Comparison of ENCODE assay signal across 27 mouse cellular contexts in genomic region chr4:94394462-94394861, GRCm38 (mm10).
A peak's percentile ranks its signal among the peaks of the same experiment; 100 is the strongest.
DNase-seq lines count a peak whose midpoint lies in the region; ATAC-seq and TF ChIP-seq lines count a peak whose summit lies in the region.
"Had no signal": no experiment of that assay in that cellular context is flagged by ENCODE, and none has a peak within 500 bp of the region (broad histone marks: within the 10 kb centered on the region; RNA-seq: fewer than 3 reads in every experiment).

No protein-coding gene starts in this region.

- H3K4me2 ChIP-seq in hindbrain, embryonic 16.5 days (ENCODE audit: low read length), result no peak overlapping the region
- no peak overlapping the region for H3K4me2 ChIP-seq in hindbrain, embryonic 13.5 days
- no peak overlapping the region for H3K4me2 ChIP-seq in midbrain, embryonic 14.5 days (ENCODE audit: low read length)
- no peak overlapping the region for H3K4me2 ChIP-seq in midbrain, postnatal 0 days (ENCODE audit: low read depth, low read length, poor library complexity, severe bottlenecking)
- no peak overlapping the region for H3K4me2 ChIP-seq in midbrain, embryonic 16.5 days (ENCODE audit: low read length)
- H3K4me2 ChIP-seq: embryonic facial prominence, embryonic 12.5 days; forebrain, embryonic 13.5 days; forebrain, embryonic 15.5 days had no signal

- peak; percentile 54; the same call in 1 of the 2 replicates for ATAC-seq in hindbrain, embryonic 16.5 days
- ATAC-seq in hindbrain, embryonic 13.5 days (ENCODE audit: low FRiP score), result no peak
- peak; percentile 40; the same call in 1 of the 2 replicates for ATAC-seq in midbrain, embryonic 14.5 days (ENCODE audit: low FRiP score, low TSS enrichment)
- no peak for ATAC-seq in midbrain, postnatal 0 days (ENCODE audit: low FRiP score)
- peak; percentile 56 for ATAC-seq in midbrain, embryonic 16.5 days
- ATAC-seq: activated CD4-positive, CD25-positive, alpha-beta regulatory T cell, adult 4 months; CD4-positive, CD25-positive, alpha-beta regulatory T cell, adult 4 months; forebrain, embryonic 13.5 days; forebrain, embryonic 15.5 days; forebrain, postnatal 0 days; Patski had no signal

- no peak for TF ChIP-seq CTCF in midbrain, postnatal 0 days (IDR thresholded peaks at IDR 0.05)

- no peaks in the 10 kb centered on the region for H3K4me1 ChIP-seq in hindbrain, embryonic 16.5 days (ENCODE audit: control insufficient read depth, insufficient read depth, low read depth, low read length)
- H3K4me1 ChIP-seq in hindbrain, embryonic 13.5 days (replicated peaks), result no peaks in the 10 kb centered on the region
- H3K4me1 ChIP-seq in midbrain, embryonic 14.5 days (ENCODE audit: control insufficient read depth, insufficient read depth, low read length), result no peaks in the 10 kb centered on the region
- no peaks in the 10 kb centered on the region for H3K4me1 ChIP-seq in midbrain, postnatal 0 days (ENCODE audit: insufficient read depth, low read length)
- H3K4me1 ChIP-seq in midbrain, embryonic 16.5 days (ENCODE audit: control insufficient read depth, insufficient read depth, low read length), result peaks cover 3% of the 10 kb centered on the region
- H3K4me1 ChIP-seq: embryonic facial prominence, embryonic 10.5 days; embryonic facial prominence, embryonic 12.5 days; forebrain, embryonic 13.5 days; forebrain, embryonic 15.5 days had no signal

- peak; percentile 37 for DNase-seq in midbrain, embryonic 14.5 days
- DNase-seq in midbrain, postnatal 0 days (ENCODE audit: low spot score), result no peak
- peak; percentile 10 for DNase-seq in MN1 (ENCODE audit: low spot score)
- no peak for DNase-seq in adrenal gland, postnatal 25 days
- DNase-seq: adrenal gland, adult 8-10 months; adrenal gland, postnatal 14 days; B cell, adult 2 months; cerebellum, adult 11 months; cerebellum, adult 18-20 months; cerebellum, adult 8-10 months; cerebellum, adult 9-11 months; cerebellum, postnatal 14 days; cerebellum, postnatal 36 days; embryo, embryonic 11 days; forebrain, postnatal 0 days had no signal

- no peak overlapping the region for H3K27ac ChIP-seq in hindbrain, embryonic 16.5 days (ENCODE audit: low read depth, low read length)
- no peak overlapping the region for H3K27ac ChIP-seq in hindbrain, embryonic 13.5 days
- no peak overlapping the region for H3K27ac ChIP-seq in midbrain, embryonic 14.5 days (replicated peaks; ENCODE audit: low read depth, low read length)
- H3K27ac ChIP-seq in midbrain, postnatal 0 days (ENCODE audit: low read depth, low read length), result no peak overlapping the region
- no peak overlapping the region; the same call in 1 of the 2 replicates for H3K27ac ChIP-seq in midbrain, embryonic 16.5 days (ENCODE audit: low read length)
- H3K27ac ChIP-seq: embryonic facial prominence, embryonic 10.5 days; embryonic facial prominence, embryonic 12.5 days; forebrain, embryonic 13.5 days; forebrain, embryonic 15.5 days had no signal

- WGBS in hindbrain, embryonic 16.5 days, result 55% methylated on average over 2 of the region's 2 CpGs
- 68% methylated on average over 2 of the region's 2 CpGs for WGBS in hindbrain, embryonic 13.5 days
- 46% methylated on average over 2 of the region's 2 CpGs for WGBS in midbrain, embryonic 14.5 days
- 39% methylated on average over 2 of the region's 2 CpGs for WGBS in midbrain, postnatal 0 days
- WGBS in midbrain, embryonic 16.5 days, result 34% methylated on average over 2 of the region's 2 CpGs

- H3K4me3 ChIP-seq in hindbrain, embryonic 16.5 days (ENCODE audit: low read length), result no peak overlapping the region
- no peak overlapping the region for H3K4me3 ChIP-seq in hindbrain, embryonic 13.5 days
- no peak overlapping the region for H3K4me3 ChIP-seq in midbrain, embryonic 14.5 days (replicated peaks; ENCODE audit: low read depth, low read length)
- H3K4me3 ChIP-seq in midbrain, postnatal 0 days (ENCODE audit: low read depth, low read length), result no peak overlapping the region
- no peak overlapping the region for H3K4me3 ChIP-seq in midbrain, embryonic 16.5 days (ENCODE audit: low read depth, low read length)
- H3K4me3 ChIP-seq: embryonic facial prominence, embryonic 10.5 days; embryonic facial prominence, embryonic 12.5 days; forebrain, embryonic 13.5 days; forebrain, embryonic 15.5 days had no signal

- no peaks in the 10 kb centered on the region for H3K27me3 ChIP-seq in hindbrain, embryonic 16.5 days (replicated peaks; ENCODE audit: control insufficient read depth, insufficient read depth, low read length)
- no peaks in the 10 kb centered on the region for H3K27me3 ChIP-seq in hindbrain, embryonic 13.5 days
- H3K27me3 ChIP-seq in midbrain, embryonic 14.5 days (ENCODE audit: control insufficient read depth, insufficient read depth, low read length), result no peaks in the 10 kb centered on the region
- no peaks in the 10 kb centered on the region for H3K27me3 ChIP-seq in midbrain, postnatal 0 days (ENCODE audit: insufficient read depth, low read length)
- H3K27me3 ChIP-seq in midbrain, embryonic 16.5 days (ENCODE audit: control insufficient read depth, insufficient read depth, low read depth, low read length), result no peaks in the 10 kb centered on the region
- H3K27me3 ChIP-seq: CH12.LX; embryonic facial prominence, embryonic 12.5 days; forebrain, embryonic 13.5 days; forebrain, embryonic 15.5 days; Patski had no signal

- H3K36me3 ChIP-seq in hindbrain, embryonic 16.5 days (ENCODE audit: control insufficient read depth, insufficient read depth, low read length), result no peaks in the 10 kb centered on the region
- no peaks in the 10 kb centered on the region for H3K36me3 ChIP-seq in hindbrain, embryonic 13.5 days
- H3K36me3 ChIP-seq in midbrain, embryonic 14.5 days (ENCODE audit: control insufficient read depth, insufficient read depth, low read length), result no peaks in the 10 kb centered on the region
- no peaks in the 10 kb centered on the region for H3K36me3 ChIP-seq in midbrain, postnatal 0 days (ENCODE audit: insufficient read depth, low read length)
- no peaks in the 10 kb centered on the region for H3K36me3 ChIP-seq in midbrain, embryonic 16.5 days (ENCODE audit: control insufficient read depth, insufficient read depth, low read length)
- H3K36me3 ChIP-seq: embryonic facial prominence, embryonic 10.5 days; embryonic facial prominence, embryonic 12.5 days; forebrain, embryonic 15.5 days; G1E had no signal

- no peaks in the 10 kb centered on the region for H3K9me3 ChIP-seq in hindbrain, embryonic 16.5 days (ENCODE audit: control insufficient read depth, low read length)
- no peaks in the 10 kb centered on the region for H3K9me3 ChIP-seq in hindbrain, embryonic 13.5 days
- H3K9me3 ChIP-seq in midbrain, embryonic 14.5 days (ENCODE audit: control insufficient read depth, low read length), result no peaks in the 10 kb centered on the region
- no peaks in the 10 kb centered on the region for H3K9me3 ChIP-seq in midbrain, postnatal 0 days (ENCODE audit: low read length)
- H3K9me3 ChIP-seq in midbrain, embryonic 16.5 days (replicated peaks; ENCODE audit: control insufficient read depth, low read length, poor library complexity, severe bottlenecking), result no peaks in the 10 kb centered on the region
- H3K9me3 ChIP-seq: embryonic facial prominence, embryonic 10.5 days; embryonic facial prominence, embryonic 12.5 days; forebrain, embryonic 13.5 days; forebrain, embryonic 15.5 days; G1E had no signal

- no peak overlapping the region for H3K9ac ChIP-seq in hindbrain, embryonic 16.5 days (ENCODE audit: low read depth, low read length)
- no peak overlapping the region for H3K9ac ChIP-seq in hindbrain, embryonic 13.5 days
- no peak overlapping the region for H3K9ac ChIP-seq in midbrain, embryonic 14.5 days (replicated peaks; ENCODE audit: low read length)
- H3K9ac ChIP-seq in midbrain, postnatal 0 days (replicated peaks; ENCODE audit: low read length, poor library complexity, severe bottlenecking), result no peak overlapping the region
- no peak overlapping the region for H3K9ac ChIP-seq in midbrain, embryonic 16.5 days (ENCODE audit: low read depth, low read length)
- H3K9ac ChIP-seq: embryonic facial prominence, embryonic 12.5 days; forebrain, embryonic 13.5 days; forebrain, embryonic 15.5 days; forebrain, postnatal 0 days had no signal

Comparison
In these comparisons a context has a peak if more than half of its experiments do, and no peak if none do; other contexts are left out.
1. ATAC-seq: peak in hindbrain, embryonic 16.5 days (single experiment), midbrain, embryonic 14.5 days (single experiment) and midbrain, embryonic 16.5 days (single experiment); none in hindbrain, embryonic 13.5 days (single experiment) and midbrain, postnatal 0 days (single experiment).
2. DNase-seq: peak in midbrain, embryonic 14.5 days (single experiment) and MN1 (single experiment); none in midbrain, postnatal 0 days (single experiment) and adrenal gland, postnatal 25 days (single experiment).